Mouse (Mus musculus) small intestine, adult 2 months (tissue): ENCODE data around the gene Adamts9. TPM values are rescaled to one million over a fixed set of nuclear protein-coding genes. Genes with fewer than 3 reads are reported as not detected.

Experiments used
- H3K27ac ChIP-seq: fragments of 200-500 bp; 2 replicates; pipeline ENCODE4 v1.5.1; 2012; ENCODE audit warnings: low read depth, low read length, control low read depth, inconsistent platforms; ENCODE audit not compliant: insufficient read depth
- H3K27me3 ChIP-seq: fragments of 200-500 bp; 2 replicates; pipeline ENCODE4 v1.6.1; 2012; ENCODE audit warnings: mild to moderate bottlenecking, moderate library complexity, low read length, inconsistent platforms; ENCODE audit not compliant: control insufficient read depth, insufficient read depth
- H3K36me3 ChIP-seq: fragments of 200-500 bp; 2 replicates; pipeline ENCODE4 v1.6.1; 2012; ENCODE audit warnings: mild to moderate bottlenecking, low read length, control low read depth, inconsistent platforms; ENCODE audit not compliant: control insufficient read depth, insufficient read depth
- H3K4me1 ChIP-seq: fragments of 200-500 bp; 2 replicates; pipeline ENCODE4 v1.6.1; 2012; ENCODE audit warnings: low read length, inconsistent platforms, mixed read lengths; ENCODE audit not compliant: control insufficient read depth, insufficient read depth, insufficient read length
- H3K4me3 ChIP-seq: fragments of 200-500 bp; 2 replicates; pipeline ENCODE4 v1.5.1; 2012; ENCODE audit warnings: low read depth, mild to moderate bottlenecking, control low read depth, inconsistent platforms, low read length, moderate library complexity
- CTCF ChIP-seq: fragments of 200-500 bp; IDR thresholded peaks from 2 replicates; pipeline ENCODE4 v1.5.1; 2012; ENCODE audit warnings: low read depth, mild to moderate bottlenecking, control low read depth, inconsistent platforms, low read length, moderate library complexity, mixed read lengths; ENCODE audit not compliant: insufficient replicate concordance, insufficient read length; ENCODE audit errors: extremely low read depth
- POLR2A ChIP-seq: fragments of 200-500 bp; IDR thresholded peaks from 2 replicates; pipeline ENCODE4 v1.6.1; 2012; ENCODE audit warnings: low read depth, mild to moderate bottlenecking, control low read depth, inconsistent platforms, low read length, moderate library complexity
- WGBS: fragments of 180-500 bp; shearing (Covaris S2); methylation state at CpG from one replicate; pipeline ENCODE4 v1.1.7; 2018; 5-methylcytosine and 5-hydroxymethylcytosine counted together
- polyA plus RNA-seq: library from polyadenylated mRNA; depleted of rRNA; stranded (reverse); fragments of >200 nt; gene quantifications from 2 replicates; pipeline ENCODE4 v1.2.3, GENCODE M21; 2012

The Adamts9 gene
- polyA plus RNA-seq, 1 experiment = 1.8 TPM

DNA sequence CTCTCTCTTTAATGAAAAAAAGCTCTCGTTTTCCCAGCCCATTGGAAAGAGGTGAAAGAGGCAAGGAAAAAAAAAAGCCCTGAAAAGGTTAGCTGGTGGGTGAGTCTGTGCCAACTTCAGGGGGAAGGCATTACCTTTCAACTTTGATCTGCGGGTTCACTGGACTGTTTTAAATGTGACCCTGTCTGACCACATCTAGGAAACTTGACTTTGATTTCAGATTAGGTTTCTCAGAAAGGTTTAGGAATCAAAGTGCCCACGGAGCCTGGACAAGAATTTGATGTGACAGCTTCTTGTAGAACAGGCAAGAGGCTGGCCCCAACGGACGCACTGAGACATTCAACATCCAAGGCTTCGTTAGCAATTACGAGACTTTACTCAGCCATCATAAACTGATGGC, 119.3 kb downstream of the Adamts9 start:
- no peaks in the 10 kb centered on the region for H3K27me3 ChIP-seq
- no peaks in the 10 kb centered on the region for H3K4me1 ChIP-seq
- WGBS = 82% methylated on average over 7 of the region's 7 CpGs
- H3K27ac ChIP-seq = no peak overlapping the region
- TF ChIP-seq POLR2A (no peak), CTCF (no peak)
- H3K36me3 ChIP-seq = no peaks in the 10 kb centered on the region
- no peak overlapping the region for H3K4me3 ChIP-seq

DNA sequence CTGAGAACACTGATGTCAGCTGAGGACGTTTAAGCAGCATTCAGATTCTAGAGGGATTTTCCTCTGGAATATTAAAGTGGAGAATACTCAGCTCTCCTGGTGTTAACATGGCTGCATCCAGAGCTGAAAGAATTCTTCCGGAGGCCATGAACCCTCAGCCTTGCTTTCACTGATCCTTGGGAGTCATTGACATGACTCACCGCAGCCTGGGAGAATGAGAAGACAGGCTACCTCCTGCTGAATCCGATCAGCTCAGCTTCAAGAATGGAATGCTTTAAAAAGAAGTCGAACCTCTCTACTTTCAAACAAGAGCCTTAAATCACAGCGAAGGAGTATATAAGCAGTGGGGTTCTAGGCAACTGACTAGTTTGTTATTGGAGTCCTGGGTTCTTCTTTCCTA, 121.3 kb downstream of the Adamts9 start:
- H3K27ac ChIP-seq = no peak overlapping the region
- no peak for TF ChIP-seq CTCF
- TF ChIP-seq POLR2A = no peak
- H3K36me3 ChIP-seq = no peaks in the 10 kb centered on the region
- no peaks in the 10 kb centered on the region for H3K4me1 ChIP-seq
- 79% methylated on average over 6 of the region's 6 CpGs for WGBS
- H3K27me3 ChIP-seq = no peaks in the 10 kb centered on the region
- no peak overlapping the region for H3K4me3 ChIP-seq

DNA sequence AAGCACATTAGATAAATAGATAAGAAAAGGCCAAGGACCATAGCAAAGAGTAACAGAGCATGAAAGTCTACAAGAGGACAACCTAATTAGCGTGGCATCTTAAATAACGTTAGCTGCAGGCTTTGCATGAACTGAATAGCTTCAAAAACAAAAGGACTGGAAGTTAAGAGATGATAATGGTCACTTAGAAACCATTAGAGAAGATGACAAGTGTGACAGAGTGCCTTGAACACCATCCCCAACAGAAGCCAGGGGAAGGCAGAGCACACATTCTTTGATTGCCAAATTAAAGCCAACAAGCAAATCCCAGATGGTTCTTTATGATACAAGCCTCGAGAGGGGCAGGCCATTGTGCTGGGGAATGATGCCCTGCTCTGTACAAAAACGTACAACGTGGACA, 121.7 kb downstream of the Adamts9 start:
- no peaks in the 10 kb centered on the region for H3K4me1 ChIP-seq
- no peaks in the 10 kb centered on the region for H3K36me3 ChIP-seq
- H3K27me3 ChIP-seq = no peaks in the 10 kb centered on the region
- no peak overlapping the region for H3K4me3 ChIP-seq
- 69% methylated on average over 5 of the region's 5 CpGs for WGBS
- H3K27ac ChIP-seq = no peak overlapping the region
- TF ChIP-seq CTCF = no peak
- TF ChIP-seq POLR2A = no peak

DNA sequence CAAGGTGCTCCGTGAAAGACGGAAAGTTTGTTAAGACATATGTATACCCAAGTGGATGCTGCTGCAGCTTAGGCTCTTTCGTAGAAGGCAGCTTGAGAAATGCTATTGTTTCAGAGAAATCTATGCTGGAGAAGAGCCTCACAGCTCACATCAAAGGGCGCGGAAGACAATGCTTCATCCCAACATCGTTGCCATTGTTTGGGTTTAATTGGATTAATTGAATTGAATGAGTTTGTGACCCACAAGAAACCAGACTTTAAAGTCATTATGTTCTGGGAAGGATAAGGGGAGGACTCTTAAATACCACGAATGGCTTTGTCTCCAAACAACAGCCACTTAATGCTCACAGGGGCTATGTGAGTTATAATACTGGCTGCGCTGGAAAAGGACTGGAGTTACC, 125.6 kb downstream of the Adamts9 start:
- Histone ChIP-seq H3K27ac (no peak overlapping the region), H3K4me1 (no peaks in the 10 kb centered on the region), H3K36me3 (no peaks in the 10 kb centered on the region), H3K27me3 (no peaks in the 10 kb centered on the region), H3K4me3 (no peak overlapping the region)
- TF ChIP-seq POLR2A = no peak
- TF ChIP-seq CTCF = no peak
- 65% methylated on average over 8 of the region's 8 CpGs for WGBS

GRCm38 (mm10) chr6:92816311-92816751, 127.0 kb downstream of the Adamts9 start, which contains the start of gene A730049H05Rik:
Gene A730049H05Rik, plus strand, starts transcription at chr6:92816478.
- H3K4me3 ChIP-seq = no peak within 1 kb of the TSS
- TF ChIP-seq CTCF (no peak), POLR2A (no peak)
- no peak within 1 kb of the TSS for H3K27ac ChIP-seq
- no peaks in the 10 kb centered on the region for H3K27me3 ChIP-seq
- no peaks in the 10 kb centered on the region for H3K4me1 ChIP-seq
- 36% methylated on average over 8 of the region's 8 CpGs for WGBS
- H3K36me3 ChIP-seq = no peaks in the 10 kb centered on the region

DNA sequence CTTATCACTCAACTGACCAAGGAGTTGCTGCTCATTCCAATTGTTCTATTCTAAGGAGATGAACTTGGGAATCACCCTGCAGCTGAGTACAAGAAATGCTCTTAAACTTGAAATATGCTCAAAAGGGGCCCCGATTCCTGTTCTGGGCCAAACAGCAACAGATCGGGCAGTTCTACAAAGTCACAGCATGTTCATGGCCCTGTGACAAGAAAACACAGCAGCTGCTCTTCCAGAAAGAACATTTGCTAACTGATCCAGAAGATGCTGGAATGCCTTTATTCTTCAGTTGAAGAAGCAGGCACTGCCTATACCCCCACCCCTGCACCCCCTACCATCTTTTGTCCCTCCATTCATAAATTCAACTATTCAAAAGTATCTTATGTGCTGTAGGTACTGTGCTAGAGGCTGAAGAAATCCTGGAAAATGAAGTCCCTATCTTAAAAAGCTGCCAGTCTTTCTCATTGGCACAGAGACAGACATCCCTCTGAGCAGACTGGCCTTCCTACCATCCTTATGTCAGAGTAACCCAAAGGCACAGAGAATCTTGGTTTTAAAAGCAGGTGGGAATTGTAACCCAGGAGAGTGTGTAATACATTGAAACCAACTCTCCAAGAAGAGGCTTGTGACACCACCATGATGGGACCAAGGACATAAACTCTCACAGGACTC, 130.5 kb downstream of the Adamts9 start:
- Histone ChIP-seq H3K27me3 (no peaks in the 10 kb centered on the region), H3K4me3 (no peak overlapping the region), H3K36me3 (no peaks in the 10 kb centered on the region), H3K27ac (no peak overlapping the region), H3K4me1 (no peaks in the 10 kb centered on the region)
- TF ChIP-seq POLR2A (no peak), CTCF (no peak)
- WGBS = 58% methylated on average over 2 of the region's 2 CpGs

- Histone ChIP-seq H3K36me3 (no peaks in the 10 kb centered on the region), H3K27ac (no peak overlapping the region), H3K4me3 (no peak overlapping the region), H3K27me3 (no peaks in the 10 kb centered on the region), H3K4me1 (no peaks in the 10 kb centered on the region)
- no peak for TF ChIP-seq POLR2A
- no peak for TF ChIP-seq CTCF
Observed at GRCm38 (mm10) chr6:92811566-92811965, 131.7 kb downstream of the Adamts9 start.
